Mouse (Mus musculus) adrenal gland, postnatal 4 days (tissue): ENCODE measurements around the gene Arnt2. TPM values are rescaled to one million over a fixed set of nuclear protein-coding genes. Genes with fewer than 3 reads are reported as not detected.

Experiments
- DNase-seq, 2 experiments: peaks; one replicate each; pipeline ENCODE4 v3.0.0; 2021 to 2022; ENCODE audit warnings: low spot score in 2 of 2, mixed read lengths in 2 of 2
- total RNA-seq, 2 experiments: library from RNA; stranded (reverse); gene quantifications; 2 replicates each; pipeline ENCODE4 v1.2.3; 2021

The Arnt2 gene
- total RNA-seq, 2 experiments from 2014 or later, result 57.8 to 62.5 TPM

DNA sequence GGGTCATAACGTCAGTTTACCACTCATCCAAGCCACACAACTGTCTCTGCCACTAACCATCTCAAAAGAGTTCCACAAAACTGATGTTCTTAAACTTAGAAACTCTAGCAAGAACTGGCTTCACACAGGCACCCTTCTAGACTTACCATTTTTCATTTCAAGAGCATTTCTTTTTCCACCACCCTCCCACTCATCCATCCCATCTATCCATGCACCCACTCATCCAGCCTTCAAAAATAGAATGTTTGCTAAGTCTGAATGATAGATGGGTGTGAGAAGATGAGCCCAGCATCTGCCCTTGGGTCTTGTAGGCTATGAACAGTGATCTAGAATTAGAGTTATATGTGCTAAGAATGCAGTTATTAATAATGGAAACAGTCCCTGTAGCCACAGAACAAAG is 109.7 kb downstream of the Arnt2 start:
- no peak for DNase-seq

DNA sequence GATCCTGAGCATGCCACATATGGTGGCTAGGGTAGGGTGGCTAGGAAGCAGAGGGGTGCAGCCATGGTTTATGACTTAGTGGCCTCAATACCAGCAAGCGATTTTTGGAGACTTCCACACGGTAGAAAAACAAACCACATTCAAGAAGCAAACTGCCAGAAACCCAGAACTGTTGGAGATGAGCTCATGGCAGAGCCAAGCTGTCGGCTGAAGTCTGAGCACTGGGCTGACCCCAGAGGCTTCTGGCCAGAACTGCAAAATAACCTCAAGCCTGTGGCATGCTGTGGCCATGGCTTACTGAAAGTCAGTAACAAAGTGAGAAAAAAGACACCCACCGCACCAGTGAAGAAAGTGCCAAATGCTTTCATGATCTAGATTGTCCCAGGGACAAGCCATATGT is 110.4 kb downstream of the Arnt2 start:
- DNase-seq, result no peak

DNA sequence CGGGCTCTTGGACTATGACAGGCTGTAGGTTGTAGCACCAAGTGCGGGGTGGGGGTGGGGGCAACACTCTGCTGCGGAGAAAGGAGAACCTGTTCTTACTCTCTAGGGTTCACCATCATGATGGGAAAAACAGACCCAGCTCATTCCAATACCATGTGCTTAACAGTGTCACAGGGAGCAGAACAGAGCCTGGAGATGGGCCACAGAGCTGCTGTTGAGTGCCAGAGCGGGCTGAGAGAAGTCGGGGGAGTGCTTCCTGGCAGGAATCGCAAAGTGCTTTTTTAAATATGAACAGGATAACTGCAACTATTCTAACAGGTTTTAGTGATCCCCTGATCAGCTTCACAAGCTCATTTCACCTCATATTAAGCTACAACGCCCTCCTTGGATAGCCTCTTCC is 116.9 kb downstream of the Arnt2 start:
- DNase-seq, result no peak

GRCm38 (mm10) chr7:84287226-84287587 is 122.8 kb downstream of the Arnt2 start:
- DNase-seq, result no peak

DNA sequence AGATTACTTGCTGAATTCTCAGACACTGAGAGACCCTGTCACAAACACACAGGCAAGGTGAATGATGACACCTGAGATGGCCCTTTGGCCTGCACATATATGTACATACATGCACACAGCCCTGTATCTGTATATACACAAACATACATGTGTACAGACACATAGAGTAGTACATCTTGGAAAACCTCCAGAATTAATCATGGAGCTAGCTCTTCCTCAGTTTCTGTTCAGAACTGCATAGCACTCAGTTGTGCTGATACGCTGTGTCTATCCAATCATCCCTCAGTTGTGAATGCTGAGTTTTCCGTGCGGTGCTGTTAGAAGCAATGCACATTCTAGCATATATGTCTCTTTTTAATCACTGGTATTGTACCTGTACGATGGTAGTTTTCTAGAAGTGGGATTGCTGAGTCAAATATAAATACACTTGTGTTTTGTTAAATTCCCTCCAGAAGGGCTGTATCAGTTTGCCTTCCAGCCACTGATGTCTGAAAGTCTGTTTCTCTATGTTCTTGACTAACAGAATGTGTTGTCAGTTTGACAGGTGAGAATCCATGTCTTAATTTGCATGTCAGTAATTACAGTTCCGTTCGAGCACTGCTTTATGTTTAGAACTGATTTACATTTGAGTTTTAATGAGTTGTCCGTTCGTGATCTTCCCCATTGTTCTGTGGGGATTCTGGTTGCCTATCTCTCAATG is 123.3 kb downstream of the Arnt2 start:
- no peak for DNase-seq

DNA sequence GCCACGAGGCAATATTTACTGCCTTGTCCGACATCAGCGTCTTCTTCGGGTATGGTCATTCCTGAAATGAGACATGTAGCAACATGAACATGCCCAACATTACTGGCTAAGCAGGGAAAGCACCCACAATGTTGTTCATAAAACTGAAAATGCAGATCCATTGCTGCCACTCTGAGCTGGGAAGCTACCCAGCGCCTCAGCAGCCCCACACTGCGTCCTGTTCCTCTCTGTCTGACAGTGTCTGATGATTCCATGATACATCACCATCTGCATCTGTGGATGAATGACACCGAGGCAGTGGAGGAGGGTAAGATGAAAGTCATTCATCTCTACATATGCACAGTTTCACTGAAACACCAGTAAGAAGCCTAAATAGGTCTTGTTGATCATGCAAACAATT is 124.2 kb downstream of the Arnt2 start:
- no peak for DNase-seq

DNA sequence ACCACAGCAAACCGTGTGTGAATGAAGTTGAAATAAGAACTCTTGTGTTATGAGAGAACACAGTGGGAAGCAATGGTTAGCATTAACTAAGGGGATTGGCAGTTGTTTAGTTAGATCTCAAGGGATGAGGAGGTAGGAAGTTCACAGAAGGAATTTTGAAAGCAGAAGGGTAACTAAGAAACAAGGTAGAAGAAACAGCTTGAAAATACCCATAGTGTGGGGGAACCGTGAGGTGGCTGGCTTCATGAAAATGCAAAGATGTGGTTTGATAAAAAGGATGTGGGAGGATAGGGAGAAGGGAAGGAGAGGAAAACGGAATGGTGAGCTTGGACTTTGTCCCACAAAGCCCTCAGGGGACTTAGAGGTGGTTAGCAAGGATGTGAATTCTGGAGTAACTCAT is 125.0 kb downstream of the Arnt2 start:
- no peak for DNase-seq

DNA sequence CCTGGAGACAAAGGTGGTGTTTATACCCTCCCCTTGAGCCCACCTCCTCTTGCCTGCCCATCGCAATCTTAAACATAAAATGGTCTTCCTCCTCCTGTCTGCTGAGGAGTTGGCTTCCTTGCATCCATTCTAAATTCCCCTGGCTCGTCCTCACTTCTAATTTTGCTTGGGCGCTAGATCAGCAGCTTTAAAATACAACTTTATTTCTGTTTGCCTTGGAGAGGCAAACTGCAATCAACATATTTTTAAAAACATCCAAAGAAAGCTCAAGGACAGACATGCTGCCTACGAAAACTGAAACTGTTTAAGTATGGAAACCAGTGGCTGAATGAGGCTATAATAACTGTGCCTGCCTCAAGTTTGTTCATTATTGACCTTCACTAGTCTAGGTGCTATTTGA is 127.7 kb downstream of the Arnt2 start:
- DNase-seq, result no peak

DNA sequence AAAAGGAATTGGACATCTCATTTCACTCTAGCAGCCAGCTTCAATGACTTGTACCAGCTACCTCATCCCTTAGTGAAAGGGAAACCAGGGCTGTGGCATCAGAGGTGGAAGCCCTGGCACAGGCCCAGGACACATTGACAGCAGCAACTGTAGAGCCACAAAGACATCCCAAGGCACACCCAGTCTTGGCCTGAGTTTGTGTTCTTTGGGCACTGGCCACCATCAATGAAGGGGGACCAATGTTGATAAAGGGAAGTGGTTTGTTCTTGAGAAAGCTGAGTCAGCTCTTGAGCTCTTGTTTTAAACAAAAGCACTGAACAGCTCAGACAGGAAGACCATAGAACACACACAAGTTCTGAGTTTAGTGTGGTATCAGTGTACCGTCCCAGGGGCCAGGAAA is 130.7 kb downstream of the Arnt2 start:
- DNase-seq, result no peak

DNA sequence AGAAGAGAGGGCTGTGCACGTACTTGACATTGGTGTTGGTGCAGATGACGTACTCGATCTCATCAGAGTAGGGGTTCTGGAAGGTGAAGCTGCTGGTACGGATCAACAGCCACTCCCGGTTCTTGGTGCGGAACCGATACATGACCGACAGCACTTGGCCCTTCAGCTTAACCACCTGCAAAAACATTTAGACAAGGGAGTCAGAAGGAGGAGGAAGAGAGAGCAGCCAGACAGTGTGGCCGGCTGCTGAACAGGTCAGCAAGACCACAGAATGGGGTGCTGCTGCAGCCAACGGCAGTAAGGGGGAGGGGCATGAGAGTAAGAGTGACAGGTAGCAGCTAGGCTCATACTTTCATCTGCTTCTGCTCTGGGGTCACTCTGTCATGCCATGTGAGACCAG is 134.7 kb downstream of the Arnt2 start:
- no peak for DNase-seq

DNA sequence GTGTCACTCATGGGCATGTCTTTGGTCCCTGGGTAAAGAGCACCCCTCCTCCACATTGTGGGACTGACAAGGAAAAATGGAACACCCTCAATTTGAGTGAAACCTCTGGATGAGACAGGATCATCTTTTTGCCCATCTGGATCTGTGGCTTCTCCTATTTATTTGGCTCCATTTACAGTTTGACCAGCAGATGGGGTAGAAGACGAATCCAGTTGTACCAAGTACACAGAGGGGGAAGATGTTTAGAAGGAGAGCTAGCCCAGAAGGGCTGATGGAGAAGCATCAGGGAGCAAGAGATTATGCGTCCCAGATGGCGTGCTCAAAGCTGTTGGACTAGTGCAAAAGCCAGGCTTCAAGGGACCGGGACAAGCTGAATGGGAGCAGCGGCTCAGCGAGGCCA is 136.0 kb downstream of the Arnt2 start:
- no peak for DNase-seq

GRCm38 (mm10) chr7:84272206-84272818 is 137.7 kb downstream of the Arnt2 start:
- DNase-seq, result peak; percentile 27 to 61

- no peak for DNase-seq
Measured at GRCm38 (mm10) chr7:84271429-84271828, 138.5 kb downstream of the Arnt2 start.

GRCm38 (mm10) chr7:84263466-84263865 is 146.5 kb downstream of the Arnt2 start:
- no peak for DNase-seq

DNA sequence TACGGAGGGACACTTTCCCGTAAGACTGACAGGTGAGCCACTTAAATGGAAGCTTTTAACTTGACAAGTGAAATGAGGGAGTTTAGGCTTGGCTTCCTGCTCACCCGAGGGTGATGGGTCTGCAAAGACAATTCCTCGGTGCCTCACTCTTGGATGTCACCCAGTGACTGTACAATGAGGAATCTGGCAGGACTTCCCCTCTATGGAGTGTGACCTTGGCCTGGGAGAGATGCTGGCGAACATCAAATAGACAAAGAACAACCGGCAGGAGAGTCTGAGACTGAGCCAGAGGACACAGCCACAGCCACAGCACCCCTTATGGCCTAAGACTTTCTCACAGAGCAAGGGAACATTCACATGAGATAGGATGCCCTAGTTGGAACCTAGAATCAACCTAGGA is 148.6 kb downstream of the Arnt2 start:
- no peak for DNase-seq

DNA sequence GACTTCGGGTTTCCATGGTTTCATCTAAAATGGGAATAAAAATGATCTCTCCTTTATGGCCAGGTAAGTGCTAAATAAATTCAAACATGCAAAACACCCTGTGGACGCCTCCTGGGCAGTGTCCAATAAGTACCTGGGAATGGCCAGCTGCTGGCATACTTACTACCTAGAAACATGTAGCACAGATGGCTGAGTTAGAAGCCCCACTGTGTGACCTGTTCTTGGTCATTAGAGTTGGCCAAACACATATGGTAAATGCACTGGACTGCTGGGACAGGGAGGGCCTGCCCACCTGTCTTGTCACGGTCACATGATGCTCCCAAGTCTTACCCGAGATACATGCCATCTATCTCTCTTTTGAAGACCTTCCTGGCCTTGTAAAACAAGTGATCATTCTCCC is 149.6 kb downstream of the Arnt2 start:
- no peak for DNase-seq

DNA sequence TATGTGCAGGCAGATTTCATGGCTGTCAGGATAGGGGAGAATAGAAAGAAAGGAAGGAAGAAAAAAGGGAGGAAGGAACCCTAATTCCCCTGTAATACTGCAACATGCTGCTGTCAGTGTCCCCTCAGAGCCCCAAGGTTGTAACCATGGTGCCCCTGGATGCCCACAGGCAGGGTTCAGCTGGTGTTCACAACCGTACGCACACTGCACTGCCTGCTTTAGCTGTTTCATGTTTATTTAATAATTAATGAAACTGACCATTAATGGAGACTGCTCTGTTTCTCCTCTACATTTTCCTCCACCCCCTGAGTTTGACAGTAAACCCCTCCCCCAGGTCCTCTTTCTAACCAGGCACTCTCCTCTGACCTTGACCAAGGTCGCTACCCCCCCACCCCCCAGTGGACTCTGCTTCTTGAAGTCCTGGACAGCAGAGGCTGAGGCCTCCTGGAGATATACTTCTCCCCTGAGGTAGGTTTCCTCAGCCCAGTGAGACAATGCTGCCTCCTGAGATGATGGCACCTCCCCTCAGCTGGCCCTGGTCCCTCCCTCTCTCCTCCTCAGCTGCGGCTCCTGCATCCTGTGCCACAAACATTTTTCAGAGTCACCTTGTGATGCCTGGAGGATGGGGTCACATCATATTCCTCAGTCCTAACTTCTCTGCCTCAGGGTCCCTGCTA is 150.5 kb downstream of the Arnt2 start:
- no peak for DNase-seq

- DNase-seq, result no peak
Measured at GRCm38 (mm10) chr7:84256661-84257060, 153.3 kb downstream of the Arnt2 start.

GRCm38 (mm10) chr7:84256245-84256644 is 153.7 kb downstream of the Arnt2 start:
- no peak for DNase-seq

GRCm38 (mm10) chr7:84254916-84255315 is 155.1 kb downstream of the Arnt2 start:
- no peak for DNase-seq

DNA sequence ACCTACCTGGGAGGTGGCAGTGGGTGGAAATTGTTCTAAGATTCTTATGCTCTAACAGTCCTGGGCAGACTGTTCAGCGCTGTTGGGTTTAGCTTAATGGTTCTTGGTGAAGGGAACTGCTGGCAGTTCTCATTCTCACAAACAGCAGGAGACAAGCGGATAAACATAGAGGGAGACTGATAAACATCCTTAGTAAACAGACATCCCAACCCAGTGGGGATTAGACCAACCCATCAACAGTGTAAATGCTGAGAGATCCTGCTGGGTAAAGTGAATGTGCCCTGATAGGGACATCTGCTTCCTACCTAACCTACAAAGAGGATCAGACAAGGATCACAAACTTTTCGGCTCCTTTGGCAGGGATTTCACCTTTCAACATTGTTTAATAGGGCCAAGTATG is 155.7 kb downstream of the Arnt2 start:
- DNase-seq, result no peak

DNA sequence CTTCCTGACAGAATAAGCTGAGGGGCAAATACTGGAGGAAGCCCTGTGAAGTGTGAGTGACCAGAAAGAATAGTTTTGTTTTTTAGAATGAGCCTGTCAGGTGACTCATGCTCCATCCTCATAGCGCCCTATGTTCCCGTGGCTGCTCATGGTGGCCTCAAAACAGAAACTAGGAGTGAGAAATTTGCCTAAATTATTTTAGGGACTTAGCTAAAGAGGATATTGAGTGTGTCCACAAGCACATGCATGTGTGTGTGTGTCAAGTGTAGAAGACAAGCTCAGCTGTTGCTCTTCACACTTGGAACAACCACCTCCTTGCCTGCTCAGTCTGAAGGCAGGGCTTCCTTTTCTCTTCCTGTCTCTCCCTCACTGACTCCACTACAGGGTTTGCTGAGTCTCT is 158.3 kb downstream of the Arnt2 start:
- DNase-seq, result no peak

DNA sequence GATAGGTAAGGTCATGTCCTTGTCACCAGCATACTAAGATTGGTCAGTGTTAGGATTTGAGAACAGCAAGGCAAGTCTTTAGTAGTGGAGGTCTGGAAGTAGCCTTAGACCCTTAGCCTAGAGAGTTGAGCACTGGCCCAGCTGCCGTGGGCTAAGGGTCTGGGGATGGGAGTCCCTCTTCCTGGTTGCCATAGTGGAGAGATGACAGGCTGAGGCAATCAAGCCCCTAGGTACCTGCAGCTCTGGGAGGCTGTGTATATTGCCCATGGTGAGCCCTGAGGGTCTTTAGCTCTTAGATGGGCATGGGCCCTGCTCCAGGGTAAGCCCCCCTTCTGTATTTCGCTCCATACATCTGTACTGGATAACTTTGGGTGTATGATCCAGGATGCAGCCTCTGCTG is 159.2 kb downstream of the Arnt2 start:
- DNase-seq, result no peak
